29 mouse cellular contexts compared by ENCODE assay signal in genomic region chr9:123302759-123303313, GRCm38 (mm10).
"Had no signal": no experiment of that assay in that cellular context is flagged by ENCODE, and none has a peak within 500 bp of the region (broad histone marks: within the 10 kb centered on the region; RNA-seq: fewer than 3 reads in every experiment).

No protein-coding gene starts in this region.

- H3K9ac ChIP-seq: limb, embryonic 12.5 days; limb, embryonic 13.5 days; limb, embryonic 15.5 days; liver, embryonic 12.5 days; liver, embryonic 13.5 days; liver, embryonic 14.5 days; liver, embryonic 15.5 days; liver, postnatal 0 days; lung, embryonic 14.5 days; lung, embryonic 15.5 days; midbrain, embryonic 12.5 days; midbrain, embryonic 13.5 days; midbrain, embryonic 15.5 days; neural tube, embryonic 12.5 days had no signal

- H3K36me3 ChIP-seq: limb, embryonic 10.5 days; limb, embryonic 12.5 days; limb, embryonic 13.5 days; limb, embryonic 15.5 days; liver, embryonic 12.5 days; liver, embryonic 13.5 days; liver, embryonic 15.5 days; lung, embryonic 15.5 days; midbrain, embryonic 10.5 days; midbrain, embryonic 12.5 days; midbrain, embryonic 13.5 days; midbrain, embryonic 15.5 days; neural tube, embryonic 12.5 days had no signal

- H3K9me3 ChIP-seq: limb, embryonic 10.5 days; limb, embryonic 12.5 days; limb, embryonic 13.5 days; limb, embryonic 15.5 days; liver, embryonic 12.5 days; liver, embryonic 13.5 days; liver, embryonic 15.5 days; lung, embryonic 15.5 days; megakaryocyte, embryonic 14.5 days; midbrain, embryonic 10.5 days; midbrain, embryonic 12.5 days; midbrain, embryonic 13.5 days; midbrain, embryonic 15.5 days; neural tube, embryonic 12.5 days had no signal

- H3K4me2 ChIP-seq: limb, embryonic 12.5 days; limb, embryonic 13.5 days; limb, embryonic 15.5 days; liver, embryonic 11.5 days; liver, embryonic 12.5 days; liver, embryonic 13.5 days; liver, embryonic 15.5 days; lung, embryonic 14.5 days; lung, embryonic 15.5 days; midbrain, embryonic 11.5 days; midbrain, embryonic 12.5 days; midbrain, embryonic 13.5 days; midbrain, embryonic 15.5 days; neural tube, embryonic 12.5 days had no signal

- H3K27me3 ChIP-seq: limb, embryonic 12.5 days; limb, embryonic 13.5 days; limb, embryonic 15.5 days; liver, embryonic 12.5 days; liver, embryonic 13.5 days; liver, embryonic 15.5 days; lung, embryonic 15.5 days; midbrain, embryonic 12.5 days; midbrain, embryonic 13.5 days; midbrain, embryonic 15.5 days; neural tube, embryonic 12.5 days had no signal

- H3K4me1 ChIP-seq: limb, embryonic 15.5 days; liver, embryonic 12.5 days; liver, embryonic 13.5 days; liver, embryonic 15.5 days; midbrain, embryonic 10.5 days; midbrain, embryonic 12.5 days; midbrain, embryonic 13.5 days; midbrain, embryonic 15.5 days; neural tube, embryonic 12.5 days had no signal

- DNase-seq: left cerebral cortex, postnatal 4 days; liver; liver, embryonic 13.5 days; liver, postnatal 0 days; lung, adult 18-20 months; lung, adult 2 months; lung, embryonic 14.5 days; lung, postnatal 10 days; lung, postnatal 14 days; lung, postnatal 36 days; midbrain, embryonic 14.5 days had no signal

- H3K27ac ChIP-seq: limb, embryonic 10.5 days; limb, embryonic 12.5 days; limb, embryonic 13.5 days; limb, embryonic 15.5 days; liver, embryonic 12.5 days; liver, embryonic 13.5 days; liver, embryonic 14.5 days; liver, embryonic 15.5 days; lung, embryonic 15.5 days; macrophage; midbrain, embryonic 10.5 days; midbrain, embryonic 12.5 days; midbrain, embryonic 13.5 days; midbrain, embryonic 15.5 days; neural tube, embryonic 12.5 days had no signal

- H3K4me3 ChIP-seq: limb, embryonic 10.5 days; limb, embryonic 12.5 days; limb, embryonic 13.5 days; limb, embryonic 15.5 days; liver, embryonic 12.5 days; liver, embryonic 13.5 days; liver, embryonic 15.5 days; lung, embryonic 15.5 days; megakaryocyte, embryonic 14.5 days; midbrain, embryonic 10.5 days; midbrain, embryonic 12.5 days; midbrain, embryonic 13.5 days; midbrain, embryonic 15.5 days; myocyte; neural tube, embryonic 12.5 days had no signal
